Mouse (Mus musculus) hindbrain, postnatal 0 days (tissue): ENCODE results near the gene Atxn3. TPM values are rescaled to one million over a fixed set of nuclear protein-coding genes. Genes with fewer than 3 reads are reported as not detected.
A peak's percentile ranks its signal among the peaks of the same experiment; 100 is the strongest.

Experiments used
- ATAC-seq: fragments of 200-750 bp; cut with Nextera tagmentation; 2 replicates; pipeline ENCODE4 v1.8.0; 2017; ENCODE audit warnings: mild to moderate bottlenecking, moderate TSS enrichment, moderate library complexity
- DNase-seq: peaks from one replicate; pipeline ENCODE4 v3.0.0-alpha.2; 2015; ENCODE audit warnings: low spot score
- H3K27ac ChIP-seq: fragments of 300-500 bp; sonication (generic); 2 replicates; pipeline ENCODE4 v1.5.1; 2014; ENCODE audit warnings: mild to moderate bottlenecking
- H3K27me3 ChIP-seq: fragments of 300-500 bp; sonication (generic); 2 replicates; pipeline ENCODE4 v1.6.1; 2014; ENCODE audit warnings: low read length, mixed read lengths; ENCODE audit not compliant: insufficient read depth
- H3K36me3 ChIP-seq: fragments of 300-500 bp; sonication (generic); 2 replicates; pipeline ENCODE4 v1.6.1; 2014; ENCODE audit warnings: low read length, mixed read lengths; ENCODE audit not compliant: insufficient read depth
- H3K4me1 ChIP-seq: fragments of 300-500 bp; sonication (generic); 2 replicates; pipeline ENCODE4 v1.6.1; 2014; ENCODE audit warnings: antibody characterized with exemption, low read length, mixed read lengths; ENCODE audit not compliant: insufficient read depth
- H3K4me2 ChIP-seq: fragments of 300-500 bp; sonication (generic); 2 replicates; pipeline ENCODE4 v1.6.1; 2014; ENCODE audit warnings: low read depth, mild to moderate bottlenecking, low read length, moderate library complexity, mixed read lengths
- H3K4me3 ChIP-seq: fragments of 300-500 bp; sonication (generic); 2 replicates; pipeline ENCODE4 v1.5.1; 2014; ENCODE audit warnings: low read length
- H3K9ac ChIP-seq: fragments of 300-500 bp; sonication (generic); replicated peaks from 2 replicates; pipeline ENCODE4 v1.6.1; 2014; ENCODE audit warnings: mild to moderate bottlenecking, low read length, moderate library complexity, mixed read lengths
- H3K9me3 ChIP-seq: fragments of 300-500 bp; sonication (generic); 2 replicates; pipeline ENCODE4 v1.6.1; 2016; ENCODE audit warnings: low read length, mixed read lengths
- CTCF ChIP-seq: IDR thresholded peaks from 2 replicates; pipeline ENCODE4 v1.5.1; 2016; ENCODE audit warnings: antibody characterized with exemption, control low read depth, low read depth
- WGBS: fragments of 180-500 bp; shearing (Covaris S2); extraction: QIAGEN DNeasy Blood & Tissue Kit; methylation state at CpG from one replicate; pipeline ENCODE4 v1.1.7; 2014; 5-methylcytosine and 5-hydroxymethylcytosine counted together
- polyA plus RNA-seq: library from polyadenylated mRNA; unstranded; fragments of >200 nt; fragmentation: Nextera tagmentation; extraction: Ambion mirVana; gene quantifications from 2 replicates; pipeline ENCODE4 v1.2.1, GENCODE M21; 2015
- total RNA-seq: library from RNA; depleted of rRNA; stranded (reverse); fragments of >200 nt; gene quantifications from 2 replicates; pipeline ENCODE4 v1.2.3, GENCODE M21; 2014; rRNA removed

The Atxn3 gene
- total and polyA plus RNA-seq, 2 experiments from 2014 or later, result 7.6 to 24.2 TPM

DNA sequence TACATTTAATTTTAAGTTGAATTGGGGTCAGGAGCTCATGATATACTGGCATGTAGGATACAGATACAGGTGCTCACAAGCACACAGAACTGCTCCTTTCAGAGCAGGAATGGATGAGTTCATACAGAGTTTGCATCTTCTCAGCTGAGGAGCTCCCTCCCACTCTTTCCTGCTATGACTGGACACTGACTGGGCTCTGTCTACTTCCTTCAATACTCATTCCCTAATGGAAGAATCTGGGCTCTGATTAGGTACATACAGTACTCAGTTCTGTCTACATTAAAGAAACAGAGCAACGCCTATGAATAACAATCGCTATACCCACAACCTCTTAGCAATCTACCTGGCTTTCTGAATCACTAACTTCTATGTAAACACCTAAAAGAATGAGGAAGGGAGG, 65.2 kb downstream of the Atxn3 start:
- ATAC-seq, result no peak
- H3K4me2 ChIP-seq, result no peak overlapping the region
- DNase-seq, result no peak
- no peak overlapping the region for H3K4me3 ChIP-seq
- no peaks in the 10 kb centered on the region for H3K9me3 ChIP-seq
- no peak for TF ChIP-seq CTCF
- no peaks in the 10 kb centered on the region for H3K27me3 ChIP-seq
- no peak overlapping the region for H3K9ac ChIP-seq
- H3K4me1 ChIP-seq, result no peaks in the 10 kb centered on the region
- 100% methylated on average over 2 of the region's 2 CpGs for WGBS
- peaks cover 17% of the 10 kb centered on the region; the same call in 1 of the 2 replicates for H3K36me3 ChIP-seq
- no peak overlapping the region for H3K27ac ChIP-seq

DNA sequence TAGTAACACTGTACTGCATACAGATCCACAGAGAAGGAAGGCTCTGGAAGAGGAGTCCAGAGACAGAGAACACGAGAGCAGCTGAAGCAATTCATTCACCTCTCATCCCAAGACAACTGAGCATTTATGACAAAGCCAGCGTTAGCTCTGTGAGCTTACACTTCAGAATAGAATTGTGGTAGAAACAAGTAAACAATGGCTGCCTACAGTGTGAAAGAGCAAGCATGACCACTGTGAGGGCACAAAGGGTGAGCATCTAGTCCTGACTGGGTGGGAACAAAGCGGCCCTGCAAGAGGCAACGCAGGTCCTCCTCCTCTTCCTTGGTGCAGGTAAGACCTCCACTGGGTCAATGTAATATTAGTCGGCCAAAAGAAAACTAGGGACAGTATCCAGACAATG, 67.0 kb downstream of the Atxn3 start:
- Histone ChIP-seq H3K9ac (no peak overlapping the region), H3K4me1 (no peaks in the 10 kb centered on the region), H3K9me3 (no peaks in the 10 kb centered on the region), H3K36me3 (peaks cover 22% of the 10 kb centered on the region), H3K4me2 (no peak overlapping the region), H3K27me3 (no peaks in the 10 kb centered on the region), H3K27ac (no peak overlapping the region), H3K4me3 (no peak overlapping the region)
- TF ChIP-seq CTCF, result no peak
- WGBS, result 71% methylated on average over 5 of the region's 5 CpGs
- ATAC-seq, result no peak
- no peak for DNase-seq

DNA sequence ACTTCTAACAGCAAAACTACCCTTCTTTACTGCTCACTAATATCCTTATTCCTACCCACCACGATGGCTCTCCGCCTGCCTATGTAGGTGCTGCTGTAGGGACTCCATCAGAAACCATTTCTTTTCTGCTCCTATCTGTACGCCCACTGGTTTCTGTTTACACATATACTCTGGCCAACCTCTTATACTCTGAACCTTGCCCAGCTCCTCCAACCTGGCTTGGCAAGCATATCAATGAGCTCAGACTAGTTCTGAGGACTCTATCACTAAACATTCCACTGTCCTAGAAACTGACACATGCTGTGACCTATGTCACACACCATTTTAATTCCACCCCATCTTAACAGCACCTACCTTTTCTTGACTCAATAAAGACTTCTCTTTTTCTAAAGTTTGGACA, 68.7 kb downstream of the Atxn3 start:
- no peak for DNase-seq
- WGBS, result 97% methylated on average over 3 of the region's 3 CpGs
- no peak for ATAC-seq
- H3K27me3 ChIP-seq, result no peaks in the 10 kb centered on the region
- no peak overlapping the region for H3K4me3 ChIP-seq
- no peak overlapping the region for H3K27ac ChIP-seq
- H3K9ac ChIP-seq, result no peak overlapping the region
- H3K36me3 ChIP-seq, result peaks cover 39% of the 10 kb centered on the region
- no peaks in the 10 kb centered on the region for H3K9me3 ChIP-seq
- no peak for TF ChIP-seq CTCF
- H3K4me1 ChIP-seq, result no peaks in the 10 kb centered on the region
- no peak overlapping the region for H3K4me2 ChIP-seq

DNA sequence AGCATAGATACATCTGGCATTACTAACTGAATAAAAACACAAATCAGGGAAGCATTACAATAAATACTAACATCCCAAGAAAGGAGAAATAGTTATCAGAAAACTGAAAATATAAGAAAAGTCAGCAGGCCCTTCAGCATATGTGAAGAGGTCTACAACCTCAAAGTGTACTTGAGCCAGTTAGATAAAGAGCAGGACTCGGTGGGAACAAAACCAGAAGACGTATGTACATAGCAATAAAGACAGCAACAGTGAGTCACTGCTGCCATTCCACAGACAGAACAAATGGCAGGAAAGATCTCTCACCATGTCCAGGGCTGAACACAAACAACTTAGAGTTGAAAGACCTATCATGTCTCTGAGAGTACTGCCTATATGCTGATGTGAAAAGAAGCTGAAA, 69.7 kb downstream of the Atxn3 start:
- Histone ChIP-seq H3K4me2 (no peak overlapping the region), H3K9ac (no peak overlapping the region), H3K4me3 (no peak overlapping the region), H3K36me3 (peaks cover 45% of the 10 kb centered on the region), H3K4me1 (no peaks in the 10 kb centered on the region), H3K27me3 (no peaks in the 10 kb centered on the region), H3K9me3 (no peaks in the 10 kb centered on the region), H3K27ac (no peak overlapping the region)
- ATAC-seq (no peak), DNase-seq (no peak)
- no peak for TF ChIP-seq CTCF
- 96% methylated on average over 2 of the region's 2 CpGs for WGBS

DNA sequence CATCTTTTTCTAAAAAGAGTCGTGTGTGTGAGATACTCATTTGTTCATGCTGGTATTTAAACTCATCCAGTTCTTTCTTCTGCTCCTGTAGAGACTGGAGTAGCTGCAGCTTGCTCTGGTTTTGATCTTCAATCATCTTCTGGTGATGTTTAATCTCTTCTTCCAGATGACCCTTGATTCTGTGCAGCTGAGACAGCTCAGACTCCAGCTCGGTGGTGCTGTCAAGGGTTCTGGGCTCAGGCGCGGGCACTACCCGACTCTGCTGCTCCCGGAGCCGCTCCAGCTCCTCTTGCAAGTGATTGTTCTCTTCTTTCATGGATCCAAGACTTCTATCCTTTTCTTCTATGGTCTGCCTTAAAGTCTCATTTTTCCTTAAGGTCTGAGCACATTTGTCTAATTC, 73.1 kb downstream of the Atxn3 start:
- H3K4me1 ChIP-seq, result no peaks in the 10 kb centered on the region
- no peak for TF ChIP-seq CTCF
- no peak overlapping the region for H3K9ac ChIP-seq
- DNase-seq (no peak), ATAC-seq (no peak)
- H3K4me2 ChIP-seq, result no peak overlapping the region
- H3K27me3 ChIP-seq, result no peaks in the 10 kb centered on the region
- WGBS, result 97% methylated on average over 7 of the region's 7 CpGs
- H3K27ac ChIP-seq, result no peak overlapping the region
- no peak overlapping the region for H3K4me3 ChIP-seq
- H3K9me3 ChIP-seq, result no peaks in the 10 kb centered on the region
- peaks cover 34% of the 10 kb centered on the region for H3K36me3 ChIP-seq

DNA sequence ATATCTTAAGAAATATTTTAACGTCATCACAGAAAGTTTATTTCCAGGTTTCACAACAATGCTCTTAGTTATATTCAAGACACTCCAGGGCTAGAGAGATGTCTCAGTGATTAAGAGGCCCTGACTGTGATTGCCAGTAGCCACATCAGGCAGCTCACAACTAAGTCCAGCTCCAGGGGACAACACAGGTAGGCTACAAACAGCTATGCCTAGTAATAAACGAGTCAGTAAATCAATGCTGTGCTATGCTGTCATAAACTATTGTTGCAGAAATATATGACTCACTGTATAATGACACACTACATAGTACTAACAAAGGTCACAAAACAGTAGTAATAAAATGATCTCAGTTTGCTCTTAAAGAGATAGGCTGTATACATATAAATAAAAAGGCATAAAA, 81.7 kb downstream of the Atxn3 start:
- TF ChIP-seq CTCF, result no peak
- no peak overlapping the region for H3K4me3 ChIP-seq
- no peak for DNase-seq
- no peak overlapping the region for H3K9ac ChIP-seq
- H3K9me3 ChIP-seq, result no peaks in the 10 kb centered on the region
- 95% methylated on average over 2 of the region's 2 CpGs for WGBS
- ATAC-seq, result no peak
- H3K27me3 ChIP-seq, result no peaks in the 10 kb centered on the region
- no peaks in the 10 kb centered on the region for H3K4me1 ChIP-seq
- no peak overlapping the region for H3K4me2 ChIP-seq
- H3K36me3 ChIP-seq, result peaks cover 9% of the 10 kb centered on the region; the same call in 1 of the 2 replicates
- H3K27ac ChIP-seq, result no peak overlapping the region

DNA sequence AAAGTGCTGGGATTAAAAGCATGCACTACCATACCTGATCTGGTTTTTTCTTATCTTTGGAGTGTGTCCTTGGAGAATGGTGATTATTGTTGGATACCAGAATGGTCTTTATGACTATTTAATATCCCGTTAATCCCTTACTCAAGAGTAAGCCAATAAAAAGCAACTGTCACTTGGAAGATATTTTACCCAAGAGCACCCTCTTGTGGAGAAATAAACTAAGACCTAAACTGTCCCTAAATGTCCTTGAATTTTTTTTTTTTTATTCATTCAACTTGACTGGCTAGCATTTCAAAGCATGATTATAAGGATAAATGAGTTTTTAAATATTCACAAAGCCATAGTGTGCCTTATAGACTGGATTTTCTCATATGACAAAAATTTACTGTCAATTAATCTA, 82.9 kb downstream of the Atxn3 start:
- H3K27ac ChIP-seq, result no peak overlapping the region
- no peaks in the 10 kb centered on the region for H3K27me3 ChIP-seq
- no peak overlapping the region for H3K9ac ChIP-seq
- 33% methylated on average over 1 of the region's 1 CpGs for WGBS
- H3K4me2 ChIP-seq, result no peak overlapping the region
- H3K4me3 ChIP-seq, result no peak overlapping the region
- ATAC-seq (peak; percentile 76), DNase-seq (peak; percentile 80)
- peak; percentile 61 for TF ChIP-seq CTCF
- H3K9me3 ChIP-seq, result no peaks in the 10 kb centered on the region
- no peaks in the 10 kb centered on the region for H3K4me1 ChIP-seq
- peaks cover 9% of the 10 kb centered on the region; the same call in 1 of the 2 replicates for H3K36me3 ChIP-seq

Other genes starting within 250 kb of the Atxn3 start
- 0.47 and 0.86 TPM in 2 replicates for gene Tc2n, start 239.7 kb downstream of the Atxn3 start, total RNA-seq
- 0.48 and 0.71 TPM in 2 replicates for gene Tc2n, start 239.7 kb downstream of the Atxn3 start, polyA plus RNA-seq
- 7.8 and 16.8 TPM in 2 replicates for gene Fbln5, start 139.2 kb downstream of the Atxn3 start, total RNA-seq
- gene Fbln5, start 139.2 kb downstream of the Atxn3 start, polyA plus RNA-seq, result 21.8 and 23.5 TPM in 2 replicates
- gene Trip11, start 45.0 kb downstream of the Atxn3 start, total RNA-seq, result 11.1 and 16.7 TPM in 2 replicates
- 30.9 and 31.8 TPM in 2 replicates for gene Trip11, start 45.0 kb downstream of the Atxn3 start, polyA plus RNA-seq
- 19.7 and 20.9 TPM in 2 replicates for gene Cpsf2, start 17.7 kb upstream of the Atxn3 start, total RNA-seq
- gene Cpsf2, start 17.7 kb upstream of the Atxn3 start, polyA plus RNA-seq, result 26.9 and 27.2 TPM in 2 replicates
- 4.5 and 7.2 TPM in 2 replicates for gene Slc24a4, start 170.5 kb upstream of the Atxn3 start, total RNA-seq
- 2.0 and 2.3 TPM in 2 replicates for gene Slc24a4, start 170.5 kb upstream of the Atxn3 start, polyA plus RNA-seq